Mouse (Mus musculus) intestine, embryonic 14.5 days (tissue): Measurements from ENCODE around the gene Gltp. TPM values are rescaled to one million over a fixed set of nuclear protein-coding genes. Genes with fewer than 3 reads are reported as not detected.

Experiments
- microRNA-seq: library from miRNA; unstranded; fragments of <30 nt; microRNA quantifications from one replicate; pipeline ENCODE4, GENCODE M21; 2016
- polyA plus RNA-seq: library from polyadenylated mRNA; unstranded; fragments of >200 nt; fragmentation: Nextera tagmentation; extraction: Ambion mirVana; gene quantifications from 2 replicates; pipeline ENCODE4 v1.2.1, GENCODE M21; 2014

Gltp gene
- polyA plus RNA-seq, 1 experiment from 2014 or later = 74.7 TPM

Small RNA genes lying within 50 kb of the gene (microRNA-seq; reads per million reads assigned to microRNA genes)
- gene Mir7028 = not detected

Other genes starting within 250 kb of the Gltp start
- 34.3 and 35.6 TPM in 2 replicates for gene Mmab, start 246.9 kb downstream of the Gltp start, polyA plus RNA-seq
- gene Mvk, start 246.7 kb downstream of the Gltp start, polyA plus RNA-seq = 70.0 and 78.4 TPM in 2 replicates
- 4.9 and 7.1 TPM in 2 replicates for gene Fam222a, start 123.0 kb downstream of the Gltp start, polyA plus RNA-seq
- gene Trpv4, start 32.6 kb downstream of the Gltp start, polyA plus RNA-seq = 0.59 and 0.83 TPM in 2 replicates
- 9.0 and 11.7 TPM in 2 replicates for gene Tchp, start 16.8 kb upstream of the Gltp start, polyA plus RNA-seq
- 50.1 and 65.4 TPM in 2 replicates for gene Ankrd13a, start 83.7 kb upstream of the Gltp start, polyA plus RNA-seq
- gene Git2, start 84.5 kb upstream of the Gltp start, polyA plus RNA-seq = 35.6 and 37.2 TPM in 2 replicates
- 94.3 and 103 TPM in 2 replicates for gene 1500011B03Rik, start 132.5 kb upstream of the Gltp start, polyA plus RNA-seq
- 0.08 TPM in 1 of 2 replicates, not detected in the other for gene 4930519G04Rik, start 162.7 kb upstream of the Gltp start, polyA plus RNA-seq
- 0.13 and 0.38 TPM in 2 replicates for gene Gm9936, start 167.7 kb upstream of the Gltp start, polyA plus RNA-seq
- 5.1 and 8.3 TPM in 2 replicates for gene Oasl2, start 206.0 kb upstream of the Gltp start, polyA plus RNA-seq
- 1.7 and 2.3 TPM in 2 replicates for gene Oasl1, start 232.3 kb upstream of the Gltp start, polyA plus RNA-seq